Mouse (Mus musculus): ENCODE measurements around the gene Cep128. TPM values are rescaled to one million over a fixed set of nuclear protein-coding genes. Genes with fewer than 3 reads are reported as not detected.

Gene Cep128
- total and polyA plus RNA-seq, 3 experiments = 12.7 to 40.1 (median 23.3) TPM

DNA sequence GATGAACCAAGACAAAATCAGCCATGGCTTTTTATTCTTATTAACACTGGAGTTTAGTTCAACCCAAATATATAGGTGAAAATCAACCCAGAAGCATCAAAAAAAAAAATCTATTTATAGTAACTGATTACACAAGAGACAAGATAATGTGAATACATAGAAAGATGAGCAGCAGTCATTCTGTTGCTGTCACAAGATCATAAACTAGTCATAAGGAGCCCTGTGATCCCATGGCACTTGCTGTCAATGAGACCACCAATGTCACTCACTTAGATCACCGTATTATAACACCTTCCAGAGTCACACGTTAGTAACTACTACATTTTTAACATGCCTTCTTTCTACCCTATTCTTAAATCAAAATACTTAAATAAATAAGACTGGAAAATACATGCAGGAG is 118.2 kb downstream of the Cep128 start:
- TF ChIP-seq POLR2AphosphoS5 (IDR thresholded peaks at IDR 0.05; ENCODE audit: borderline replicate concordance, low read depth, low read length) (no peak), MAFK (IDR thresholded peaks at IDR 0.05; ENCODE audit: borderline replicate concordance, low read depth, low read length) (no peak), MEF2A (IDR thresholded peaks at IDR 0.05; ENCODE audit: extremely low read depth, insufficient replicate concordance, low read depth, low read length, poor library complexity, severe bottlenecking) (no peak), GABPA (IDR thresholded peaks at IDR 0.05; ENCODE audit: low read depth, low read length) (no peak), CHD2 (IDR thresholded peaks at IDR 0.05; ENCODE audit: low read length) (no peak), ZNF384 (IDR thresholded peaks at IDR 0.05; ENCODE audit: low read depth, low read length) (no peak), ELF1 (IDR thresholded peaks at IDR 0.05; ENCODE audit: low read depth, low read length) (no peak), RCOR1 (IDR thresholded peaks at IDR 0.05; ENCODE audit: low read depth, low read length) (no peak), BHLHE40 (IDR thresholded peaks at IDR 0.05; ENCODE audit: borderline replicate concordance, low read depth, low read length) (no peak), E2F4 (IDR thresholded peaks at IDR 0.05; ENCODE audit: borderline replicate concordance, low read depth, low read length) (no peak), NRF1 (IDR thresholded peaks at IDR 0.05; ENCODE audit: insufficient read depth, low read depth, low read length, poor library complexity, severe bottlenecking) (no peak), JUND (IDR thresholded peaks at IDR 0.05; ENCODE audit: low read depth, low read length) (no peak), CTCF (IDR thresholded peaks at IDR 0.05 in 2 of 3, conservative IDR thresholded peaks at IDR 0.05 in 1 of 3; ENCODE audit: control insufficient read depth in 1 of 3, insufficient read depth in 1 of 3, low read depth in 2 of 3, low read length in 3 of 3, poor library complexity in 1 of 3, severe bottlenecking in 1 of 3) (no peak), TAL1 (IDR thresholded peaks at IDR 0.05; ENCODE audit: low read length) (no peak), NELFE (IDR thresholded peaks at IDR 0.05; ENCODE audit: low read depth, low read length) (no peak), HCFC1 (IDR thresholded peaks at IDR 0.05; ENCODE audit: low read depth, low read length) (no peak), SIN3A (IDR thresholded peaks at IDR 0.05; ENCODE audit: low read length) (no peak)
- H3K79me2 ChIP-seq (ENCODE audit: control insufficient read depth, insufficient read depth, low read length, poor library complexity) = no peaks in the 10 kb centered on the region
- H3K9me3 ChIP-seq (replicated peaks; ENCODE audit: insufficient read depth, low read length) = no peaks in the 10 kb centered on the region
- no peak overlapping the region for H3K27ac ChIP-seq (ENCODE audit: control insufficient read depth, low read depth, low read length)
- no peak overlapping the region for H3K4me3 ChIP-seq (ENCODE audit: control insufficient read depth in 1 of 2, insufficient read depth in 1 of 2, low read depth in 2 of 2, low read length in 2 of 2)
- no peak for DNase-seq (ENCODE audit: low read depth, low spot score)
- no peaks in the 10 kb centered on the region; a peak in 1 of 4 replicates for H3K4me1 ChIP-seq (ENCODE audit: control insufficient read depth in 1 of 2, insufficient read depth in 2 of 2, low read length in 2 of 2)
- H3K9ac ChIP-seq (ENCODE audit: control insufficient read depth, low read depth, low read length, poor library complexity, severe bottlenecking) = no peak overlapping the region
- H3K27me3 ChIP-seq (ENCODE audit: control insufficient read depth in 1 of 2, insufficient read depth in 2 of 2, low read length in 2 of 2) = no peaks in the 10 kb centered on the region
- peaks cover 0 to 2% of the 10 kb centered on the region in 2 experiments; a peak in 2 of 4 replicates for H3K36me3 ChIP-seq (ENCODE audit: control insufficient read depth in 1 of 2, insufficient read depth in 2 of 2, low read length in 2 of 2)

DNA sequence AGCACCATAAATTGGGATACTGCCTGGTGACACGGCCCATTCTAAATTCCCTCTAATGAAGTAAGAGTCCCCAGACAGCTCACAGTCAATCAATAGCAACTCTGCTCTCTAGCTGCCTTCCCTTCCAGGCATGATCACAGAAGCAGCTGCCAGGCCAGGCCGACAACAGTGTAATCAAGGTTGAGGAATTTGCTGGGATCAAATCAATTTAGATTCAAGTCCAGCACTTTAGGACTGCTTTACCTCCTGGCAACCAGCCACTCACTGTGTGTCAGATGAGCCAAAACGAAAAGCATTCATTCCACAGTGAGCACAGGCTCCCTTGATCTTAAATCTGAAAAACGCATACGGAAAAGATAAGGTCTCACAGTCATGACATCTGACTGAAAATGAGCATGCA is 118.7 kb downstream of the Cep128 start:
- TF ChIP-seq MAFK (IDR thresholded peaks at IDR 0.05; ENCODE audit: borderline replicate concordance, low read depth, low read length) (no peak), GABPA (IDR thresholded peaks at IDR 0.05; ENCODE audit: low read depth, low read length) (no peak), POLR2AphosphoS2 (IDR thresholded peaks at IDR 0.05; ENCODE audit: low read length) (no peak), UBTF (IDR thresholded peaks at IDR 0.05; ENCODE audit: borderline replicate concordance, insufficient read depth, low read depth, low read length) (no peak), ZKSCAN1 (IDR thresholded peaks at IDR 0.05; ENCODE audit: low read depth, low read length) (no peak), ETS1 (IDR thresholded peaks at IDR 0.05; ENCODE audit: low read depth, low read length) (no peak), SMC3 (IDR thresholded peaks at IDR 0.05; ENCODE audit: low read depth, low read length) (no peak), BHLHE40 (IDR thresholded peaks at IDR 0.05; ENCODE audit: borderline replicate concordance, low read depth, low read length) (no peak), KAT2A (conservative IDR thresholded peaks at IDR 0.05; ENCODE audit: low read depth, low read length) (no peak), MAX (IDR thresholded peaks at IDR 0.05; ENCODE audit: low read length) (no peak), MEF2A (IDR thresholded peaks at IDR 0.05; ENCODE audit: extremely low read depth, insufficient replicate concordance, low read depth, low read length, poor library complexity, severe bottlenecking) (no peak), TCF12 (IDR thresholded peaks at IDR 0.05; ENCODE audit: low read depth, low read length) (no peak)

More for the DNA sequence above, 118.7 kb downstream of the Cep128 start:
- H3K9ac ChIP-seq (ENCODE audit: control insufficient read depth, low read depth, low read length, poor library complexity, severe bottlenecking) = no peak overlapping the region
- no peaks in the 10 kb centered on the region for H3K9me3 ChIP-seq (replicated peaks; ENCODE audit: insufficient read depth, low read length)
- no peaks in the 10 kb centered on the region; a peak in 1 of 4 replicates for H3K4me1 ChIP-seq (ENCODE audit: control insufficient read depth in 1 of 2, insufficient read depth in 2 of 2, low read length in 2 of 2)
- no peaks in the 10 kb centered on the region for H3K79me2 ChIP-seq (ENCODE audit: control insufficient read depth, insufficient read depth, low read length, poor library complexity)
- peaks cover 0 to 2% of the 10 kb centered on the region in 2 experiments; a peak in 2 of 4 replicates for H3K36me3 ChIP-seq (ENCODE audit: control insufficient read depth in 1 of 2, insufficient read depth in 2 of 2, low read length in 2 of 2)
- no peak for DNase-seq (ENCODE audit: low read depth, low spot score)
- H3K27me3 ChIP-seq (ENCODE audit: control insufficient read depth in 1 of 2, insufficient read depth in 2 of 2, low read length in 2 of 2) = no peaks in the 10 kb centered on the region
- H3K27ac ChIP-seq (ENCODE audit: control insufficient read depth, low read depth, low read length) = no peak overlapping the region
- H3K4me3 ChIP-seq (ENCODE audit: control insufficient read depth in 1 of 2, insufficient read depth in 1 of 2, low read depth in 2 of 2, low read length in 2 of 2) = no peak overlapping the region
